Mouse (Mus musculus): ENCODE data around the gene Serhl.

- no peak for TF ChIP-seq CTCF (IDR thresholded peaks at IDR 0.05; ENCODE audit: control insufficient read depth, insufficient read depth, low read length)
- no peak for TF ChIP-seq POLR2A (IDR thresholded peaks at IDR 0.05; ENCODE audit: borderline replicate concordance, control insufficient read depth, low read depth, low read length)
Observed at GRCm38 (mm10) chr15:83074179-83074578, 15.1 kb upstream of the Serhl start.

Measured in bone marrow, adult 2 months (tissue).